Mouse (Mus musculus) G1E (cell line): ENCODE measurements around the gene Klf8.

ENCODE experiments used
- CTCF ChIP-seq: IDR thresholded peaks from 2 replicates; pipeline ENCODE4 v1.5.1; 2012; ENCODE audit warnings: low read depth, low read length, inconsistent platforms, mixed read lengths
- GATA1 ChIP-seq: IDR thresholded peaks from 2 replicates; pipeline ENCODE4 v1.6.1; 2012; ENCODE audit warnings: borderline replicate concordance, low read length, inconsistent platforms, mixed read lengths
- POLR2AphosphoS5 ChIP-seq: IDR thresholded peaks from 2 replicates; pipeline ENCODE4 v1.6.1; 2012; ENCODE audit warnings: low read depth, low read length, inconsistent platforms; ENCODE audit not compliant: insufficient replicate concordance
- TAL1 ChIP-seq: conservative IDR thresholded peaks from 2 replicates; pipeline ENCODE4 v1.6.1; 2012; ENCODE audit warnings: low read depth, low read length, inconsistent platforms, mixed read lengths

- no peak for TF ChIP-seq CTCF
- TF ChIP-seq POLR2AphosphoS5 = no peak
- TF ChIP-seq GATA1 = no peak
- no peak for TF ChIP-seq TAL1
Measured at GRCm38 (mm10) chrX:153237304-153237919, at the start of gene Klf8.
